Mouse (Mus musculus): Measurements from ENCODE around the gene Gga2.

- TF ChIP-seq CTCF (IDR thresholded peaks at IDR 0.05; ENCODE audit: low read depth) (no peak), EP300 (IDR thresholded peaks at IDR 0.05; ENCODE audit: low read depth) (no peak)
Observed at GRCm38 (mm10) chr7:122015734-122016133, 5.3 kb downstream of the Gga2 start.

All from liver, embryonic 14.5 days (tissue).